In the genomic region with DNA sequence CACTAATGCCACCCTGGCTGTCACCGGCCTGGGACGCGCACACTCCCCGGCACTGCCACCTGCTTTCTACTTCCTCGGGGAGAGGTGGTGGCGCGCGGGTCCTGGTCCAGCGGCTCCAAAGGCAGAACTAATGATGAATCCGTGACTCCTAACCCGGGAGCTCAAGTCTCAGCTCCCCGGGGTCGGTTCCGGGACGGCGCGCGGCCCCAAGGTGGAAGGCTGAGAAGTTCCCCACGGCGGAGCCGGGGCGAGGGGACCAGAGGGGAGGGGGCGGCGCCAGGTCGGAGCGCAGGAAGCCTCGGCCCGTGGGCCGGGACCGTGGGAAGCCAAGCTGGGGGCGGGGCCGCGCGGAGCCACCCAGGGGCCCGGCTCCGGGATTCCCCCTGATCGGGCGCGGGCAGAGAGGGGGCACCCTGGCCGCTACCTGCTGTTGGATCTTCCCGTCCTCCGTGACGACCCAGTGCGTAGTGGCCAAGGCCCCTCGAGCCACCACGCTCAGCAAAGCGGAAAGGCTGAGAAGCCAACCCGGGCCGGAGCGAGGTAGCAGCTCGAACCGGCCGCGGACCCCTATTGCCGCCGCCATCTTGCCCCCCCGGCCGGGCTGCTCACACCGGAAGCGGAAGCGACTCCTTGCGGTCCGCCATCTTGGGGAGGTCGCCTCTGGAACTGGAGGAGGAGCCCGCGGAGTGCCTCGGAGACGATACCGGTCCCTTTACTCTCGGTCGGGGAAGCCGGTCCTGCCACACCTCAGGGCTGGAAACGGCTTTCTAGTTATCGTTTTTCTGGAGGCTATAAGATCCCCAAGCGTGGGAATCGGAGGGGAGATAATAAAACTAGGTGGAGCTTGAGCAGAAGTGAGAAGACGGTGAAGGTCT, we compare ENCODE assay signal across 7 mouse cellular contexts. TPM values are rescaled to one million over a fixed set of nuclear protein-coding genes. Genes with fewer than 3 reads are reported as not detected.
DNase-seq lines count a peak whose midpoint lies in the region; ATAC-seq lines count a peak whose summit lies in the region.

A gene (minus strand): TSS at position 607 of the 875 bp plus-strand sequence.

- intact Hi-C loops in left cerebral cortex, postnatal 36 days (cut with DNase I), result no loop called here

- peak within 1 kb of the TSS; percentile 96 for H3K4me3 ChIP-seq in intestine, embryonic 16.5 days (ENCODE audit: low read length)
- peak within 1 kb of the TSS; percentile 78 for H3K4me3 ChIP-seq in midbrain, embryonic 11.5 days (ENCODE audit: low read depth, low read length)

- H3K36me3 ChIP-seq in intestine, embryonic 16.5 days (ENCODE audit: control insufficient read depth, insufficient read depth, low read length), result peaks cover 5% of the 10 kb centered on the region; the same call in 1 of the 2 replicates
- H3K36me3 ChIP-seq in midbrain, embryonic 11.5 days (ENCODE audit: control insufficient read depth, insufficient read depth, low read length), result peaks cover 3% of the 10 kb centered on the region; the same call in 1 of the 2 replicates

- H3K9ac ChIP-seq in intestine, embryonic 16.5 days (ENCODE audit: low read depth, low read length), result peak within 1 kb of the TSS; percentile 89
- peak within 1 kb of the TSS; percentile 88 for H3K9ac ChIP-seq in midbrain, embryonic 11.5 days (ENCODE audit: low read length)

- H3K27ac ChIP-seq in intestine, embryonic 16.5 days (ENCODE audit: low read length), result peak within 1 kb of the TSS; percentile 84
- H3K27ac ChIP-seq in midbrain, embryonic 11.5 days (ENCODE audit: low read depth, low read length), result peak within 1 kb of the TSS; percentile 78

- H3K9me3 ChIP-seq in intestine, embryonic 16.5 days (ENCODE audit: control insufficient read depth, low read length), result no peaks in the 10 kb centered on the region
- no peaks in the 10 kb centered on the region for H3K9me3 ChIP-seq in midbrain, embryonic 11.5 days (ENCODE audit: control insufficient read depth, low read length)

- H3K4me1 ChIP-seq in intestine, embryonic 16.5 days (ENCODE audit: control insufficient read depth, insufficient read depth, low read length), result peaks cover 23% of the 10 kb centered on the region
- H3K4me1 ChIP-seq in midbrain, embryonic 11.5 days (ENCODE audit: control insufficient read depth, insufficient read depth, low read length), result peaks cover 16% of the 10 kb centered on the region

- WGBS in intestine, embryonic 16.5 days, result under 1% methylated on average over 75 of the region's 77 CpGs
- WGBS in midbrain, embryonic 11.5 days, result under 1% methylated on average over 65 of the region's 77 CpGs

- H3K27me3 ChIP-seq in intestine, embryonic 16.5 days (replicated peaks; ENCODE audit: control insufficient read depth, insufficient read depth, low read length), result no peaks in the 10 kb centered on the region
- no peaks in the 10 kb centered on the region for H3K27me3 ChIP-seq in midbrain, embryonic 11.5 days (ENCODE audit: control insufficient read depth, insufficient read depth, low read length)

- peak; percentile 95 for ATAC-seq in intestine, embryonic 16.5 days
- peak; percentile 96 for ATAC-seq in midbrain, embryonic 11.5 days (ENCODE audit: low FRiP score)

- H3K4me2 ChIP-seq in intestine, embryonic 16.5 days (ENCODE audit: low read depth, low read length), result peak within 1 kb of the TSS; percentile 70
- peak within 1 kb of the TSS; percentile 87 for H3K4me2 ChIP-seq in midbrain, embryonic 11.5 days

- DNase-seq in adrenal gland, adult 8-10 months, result peak; percentile 82
- DNase-seq in embryo, embryonic 9.5 days (ENCODE audit: extremely low spot score), result peak; percentile 91
- peak; percentile 82 to 91 for DNase-seq in gastrocnemius, postnatal 4 days (ENCODE audit: low spot score in 2 of 2)
- DNase-seq in left cerebral cortex, postnatal 36 days (ENCODE audit: low spot score in 2 of 2), result peak; percentile 87
- peak; percentile 98 for DNase-seq in midbrain, embryonic 11.5 days (ENCODE audit: low spot score, missing footprints)
- DNase-seq in skeletal muscle tissue, adult 2 months (ENCODE audit: low read depth, low spot score), result peak; percentile 86

RNA-seq across cellular contexts. Expression of the gene that starts here (rescaled TPM):
- 10 to 100 TPM; 38.5 to 48.4 (median 41.7) TPM for total RNA-seq in adrenal gland, adult 8-10 months (2022)
- 10 to 100 TPM; 21.5 to 23.2 TPM for total RNA-seq in gastrocnemius, postnatal 4 days (2021)
- polyA plus RNA-seq in intestine, embryonic 16.5 days (2015; fragmentation: Nextera tagmentation; extraction: Ambion mirVana), result 14.5 and 15.3 TPM in 2 replicates
- total RNA-seq in left cerebral cortex, postnatal 36 days (2021), result 10 to 100 TPM; 30.3 to 37.4 TPM
- polyA plus RNA-seq in midbrain, embryonic 11.5 days (2014; fragmentation: Nextera tagmentation; extraction: Ambion mirVana), result 12.5 and 15.3 TPM in 2 replicates

Comparison
In these comparisons a context has a peak if more than half of its experiments do, and no peak if none do; other contexts are left out.
1. Peak in every context shown above with its lines: DNase-seq, ATAC-seq, H3K4me3 ChIP-seq and H3K27ac ChIP-seq.